Mouse (Mus musculus): Measurements from ENCODE around the gene Gm27021. TPM values are rescaled to one million over a fixed set of nuclear protein-coding genes. Genes with fewer than 3 reads are reported as not detected.

The Gm27021 gene
- total and polyA plus RNA-seq, 3 experiments: 0.21 to 0.54 TPM; not detected in 1

DNA sequence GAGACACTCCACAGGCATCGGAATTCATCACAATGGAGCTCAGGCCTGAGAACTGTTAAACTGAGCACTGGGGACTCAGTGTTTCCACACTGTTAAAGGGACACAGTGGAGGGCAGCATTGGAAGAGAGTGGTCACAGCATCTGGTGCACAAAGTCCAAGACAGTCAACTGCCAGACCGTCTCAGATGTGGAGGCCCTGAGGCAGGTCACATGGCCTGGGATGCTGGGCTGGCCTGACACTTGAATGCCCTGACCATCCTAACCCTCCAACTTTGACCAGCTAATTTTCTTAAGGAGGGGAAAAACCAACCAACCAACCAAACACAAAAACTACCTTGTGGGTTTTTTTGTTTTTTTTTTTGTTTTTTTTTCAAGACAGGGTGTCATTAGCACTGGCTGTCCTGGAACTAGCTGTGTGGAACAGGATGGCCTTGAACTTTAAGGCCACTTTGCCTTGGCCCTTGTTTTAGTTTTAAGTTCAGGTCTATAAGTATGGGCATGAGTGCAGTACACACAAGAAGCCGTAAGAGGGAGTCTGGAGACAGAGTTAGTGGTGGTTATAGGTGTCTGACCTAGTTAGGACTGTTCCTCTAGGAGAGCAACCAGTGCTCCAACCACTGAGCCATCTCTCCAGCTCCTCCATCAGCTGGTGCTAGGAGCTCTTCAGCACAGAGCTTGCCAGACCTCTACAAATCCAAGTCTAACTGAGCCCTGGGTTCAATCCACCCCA is 2.0 kb downstream of the Gm27021 start:
- Histone ChIP-seq H3K9me3 (replicated peaks; ENCODE audit: insufficient read depth, low read length) (no peaks in the 10 kb centered on the region), H3K4me1 (ENCODE audit: control insufficient read depth in 1 of 2, insufficient read depth in 2 of 2, low read length in 2 of 2) (peaks cover 0 to 18% of the 10 kb centered on the region in 2 experiments; a peak in 2 of 4 replicates), H3K36me3 (ENCODE audit: control insufficient read depth in 1 of 2, insufficient read depth in 2 of 2, low read length in 2 of 2) (peaks cover 8 to 22% of the 10 kb centered on the region in 2 experiments), H3K27me3 (ENCODE audit: control insufficient read depth in 1 of 2, insufficient read depth in 2 of 2, low read length in 2 of 2) (no peaks in the 10 kb centered on the region), H3K9ac (ENCODE audit: control insufficient read depth, low read depth, low read length, poor library complexity, severe bottlenecking) (no peak overlapping the region), H3K79me2 (ENCODE audit: control insufficient read depth, insufficient read depth, low read length, poor library complexity) (peaks cover 79% of the 10 kb centered on the region), H3K27ac (ENCODE audit: control insufficient read depth, low read depth, low read length) (no peak overlapping the region), H3K4me3 (ENCODE audit: control insufficient read depth in 1 of 2, insufficient read depth in 1 of 2, low read depth in 2 of 2, low read length in 2 of 2) (peak overlapping the region; percentile 11 to 100; a peak in 2 of 4 replicates)
- TF ChIP-seq BHLHE40 (IDR thresholded peaks at IDR 0.05; ENCODE audit: borderline replicate concordance, low read depth, low read length): no peak
- no peak for TF ChIP-seq POLR2AphosphoS2 (IDR thresholded peaks at IDR 0.05; ENCODE audit: low read length)
- peak in 2 of 3 experiments; percentile 61 to 62; a peak in 4 of 6 replicates for TF ChIP-seq CTCF (IDR thresholded peaks at IDR 0.05 in 2 of 3, conservative IDR thresholded peaks at IDR 0.05 in 1 of 3; ENCODE audit: control insufficient read depth in 1 of 3, insufficient read depth in 1 of 3, low read depth in 2 of 3, low read length in 3 of 3, poor library complexity in 1 of 3, severe bottlenecking in 1 of 3)
- TF ChIP-seq MAFK (IDR thresholded peaks at IDR 0.05; ENCODE audit: borderline replicate concordance, low read depth, low read length): no peak
- TF ChIP-seq MAX (IDR thresholded peaks at IDR 0.05; ENCODE audit: low read length): no peak
- TF ChIP-seq USF1 (IDR thresholded peaks at IDR 0.05; ENCODE audit: low read depth, low read length): no peak
- peak; percentile 29 for TF ChIP-seq SMC3 (IDR thresholded peaks at IDR 0.05; ENCODE audit: low read depth, low read length)
- TF ChIP-seq KAT2A (conservative IDR thresholded peaks at IDR 0.05; ENCODE audit: low read depth, low read length): no peak
- peak; percentile 76 for DNase-seq (ENCODE audit: low read depth, low spot score)

DNA sequence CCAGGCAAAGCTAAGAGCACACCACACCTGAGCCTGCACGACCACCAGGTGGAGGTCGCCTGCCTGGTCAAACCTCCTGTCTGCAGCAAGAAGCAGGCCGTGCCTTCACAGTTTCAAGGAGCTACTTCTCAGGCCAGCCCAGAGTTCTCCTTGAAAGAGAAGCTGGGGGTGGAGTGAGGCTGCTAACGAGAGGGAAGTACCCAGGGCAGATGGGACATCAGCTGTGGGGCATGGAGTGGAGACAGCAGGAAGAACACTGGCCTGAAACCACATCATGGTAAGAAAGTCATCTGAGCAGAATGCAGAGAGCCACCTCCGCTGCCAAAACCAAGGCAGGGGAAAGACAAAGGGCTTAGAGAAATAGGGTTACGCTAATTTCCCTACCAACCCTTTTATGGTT is 3.3 kb downstream of the Gm27021 start:
- Histone ChIP-seq H3K4me1 (ENCODE audit: control insufficient read depth in 1 of 2, insufficient read depth in 2 of 2, low read length in 2 of 2) (peaks cover 0 to 18% of the 10 kb centered on the region in 2 experiments; a peak in 2 of 4 replicates), H3K27ac (ENCODE audit: control insufficient read depth, low read depth, low read length) (no peak overlapping the region), H3K9me3 (replicated peaks; ENCODE audit: insufficient read depth, low read length) (no peaks in the 10 kb centered on the region), H3K79me2 (ENCODE audit: control insufficient read depth, insufficient read depth, low read length, poor library complexity) (peaks cover 70% of the 10 kb centered on the region), H3K4me3 (ENCODE audit: control insufficient read depth in 1 of 2, insufficient read depth in 1 of 2, low read depth in 2 of 2, low read length in 2 of 2) (no peak overlapping the region), H3K36me3 (ENCODE audit: control insufficient read depth in 1 of 2, insufficient read depth in 2 of 2, low read length in 2 of 2) (peaks cover 8 to 15% of the 10 kb centered on the region in 2 experiments), H3K27me3 (ENCODE audit: control insufficient read depth in 1 of 2, insufficient read depth in 2 of 2, low read length in 2 of 2) (no peaks in the 10 kb centered on the region), H3K9ac (ENCODE audit: control insufficient read depth, low read depth, low read length, poor library complexity, severe bottlenecking) (no peak overlapping the region)
- TF ChIP-seq USF1 (IDR thresholded peaks at IDR 0.05; ENCODE audit: low read depth, low read length) (no peak), TCF12 (IDR thresholded peaks at IDR 0.05; ENCODE audit: low read depth, low read length) (no peak), ELF1 (IDR thresholded peaks at IDR 0.05; ENCODE audit: low read depth, low read length) (no peak), SMC3 (IDR thresholded peaks at IDR 0.05; ENCODE audit: low read depth, low read length) (no peak), KAT2A (conservative IDR thresholded peaks at IDR 0.05; ENCODE audit: low read depth, low read length) (no peak), RAD21 (IDR thresholded peaks at IDR 0.05; ENCODE audit: low read depth, low read length) (no peak), ZC3H11A (IDR thresholded peaks at IDR 0.05; ENCODE audit: low read depth, low read length) (no peak), ZMIZ1 (IDR thresholded peaks at IDR 0.05; ENCODE audit: low read depth, low read length) (no peak), NRF1 (IDR thresholded peaks at IDR 0.05; ENCODE audit: insufficient read depth, low read depth, low read length, poor library complexity, severe bottlenecking) (no peak), MYB (IDR thresholded peaks at IDR 0.05; ENCODE audit: low read depth, low read length) (no peak), CHD1 (IDR thresholded peaks at IDR 0.05; ENCODE audit: low read depth, low read length) (no peak)
- no peak for DNase-seq (ENCODE audit: low read depth, low spot score)

All from MEL (cell line).